Mouse (Mus musculus) intestine, embryonic 15.5 days (tissue): Measurements from ENCODE around the gene Sh2d3c. TPM values are rescaled to one million over a fixed set of nuclear protein-coding genes. Genes with fewer than 3 reads are reported as not detected.

ENCODE experiments used
- ATAC-seq: fragments of 200-750 bp; cut with Nextera tagmentation; 2 replicates; pipeline ENCODE4 v1.8.0; 2017; ENCODE audit warnings: moderate TSS enrichment, moderate library complexity
- H3K27ac ChIP-seq: fragments of 300-500 bp; sonication (generic); 2 replicates; pipeline ENCODE4 v1.5.1; 2015; ENCODE audit warnings: mild to moderate bottlenecking, inconsistent platforms
- H3K27me3 ChIP-seq: fragments of 300-500 bp; sonication (generic); replicated peaks from 2 replicates; pipeline ENCODE4 v1.6.1; 2015; ENCODE audit warnings: inconsistent platforms
- H3K36me3 ChIP-seq: fragments of 300-500 bp; sonication (generic); 2 replicates; pipeline ENCODE4 v1.6.1; 2015; ENCODE audit warnings: inconsistent platforms
- H3K4me1 ChIP-seq: fragments of 300-500 bp; sonication (generic); replicated peaks from 2 replicates; pipeline ENCODE4 v1.6.1; 2015; ENCODE audit warnings: inconsistent platforms
- H3K4me2 ChIP-seq: fragments of 300-500 bp; sonication (generic); replicated peaks from 2 replicates; pipeline ENCODE4 v1.6.1; 2015; ENCODE audit warnings: mild to moderate bottlenecking, inconsistent platforms
- H3K4me3 ChIP-seq: fragments of 300-500 bp; sonication (generic); replicated peaks from 2 replicates; pipeline ENCODE4 v1.5.1; 2015; ENCODE audit warnings: inconsistent platforms
- H3K9ac ChIP-seq: fragments of 300-500 bp; sonication (generic); 2 replicates; pipeline ENCODE4 v1.6.1; 2015; ENCODE audit warnings: inconsistent platforms
- H3K9me3 ChIP-seq: fragments of 300-500 bp; sonication (generic); 2 replicates; pipeline ENCODE4 v1.6.1; 2016; ENCODE audit warnings: inconsistent platforms
- WGBS: fragments of 180-500 bp; shearing (Covaris S2); methylation state at CpG from one replicate; pipeline ENCODE4 v1.1.7; 2015; 5-methylcytosine and 5-hydroxymethylcytosine counted together
- polyA plus RNA-seq: library from polyadenylated mRNA; unstranded; fragments of >200 nt; fragmentation: Nextera tagmentation; extraction: Ambion mirVana; gene quantifications from 2 replicates; pipeline ENCODE4 v1.2.1, GENCODE M21; 2015

Sh2d3c gene
- polyA plus RNA-seq, 1 experiment from 2014 or later = 28.6 TPM

GRCm38 (mm10) chr2:32731911-32732310, 11.1 kb downstream of the Sh2d3c start:
- H3K36me3 ChIP-seq = no peaks in the 10 kb centered on the region
- WGBS = 42% methylated on average over 4 of the region's 4 CpGs
- peak overlapping the region; percentile 70 for H3K4me2 ChIP-seq
- H3K4me1 ChIP-seq = peaks cover 43% of the 10 kb centered on the region
- no peaks in the 10 kb centered on the region for H3K27me3 ChIP-seq
- no peak overlapping the region for H3K4me3 ChIP-seq
- no peak overlapping the region for H3K9ac ChIP-seq
- ATAC-seq = no peak
- peak overlapping the region; percentile 73 for H3K27ac ChIP-seq
- no peaks in the 10 kb centered on the region for H3K9me3 ChIP-seq

GRCm38 (mm10) chr2:32732695-32733094, 11.8 kb downstream of the Sh2d3c start:
- no peak overlapping the region for H3K4me2 ChIP-seq
- peaks cover 38% of the 10 kb centered on the region for H3K4me1 ChIP-seq
- ATAC-seq = no peak
- no peak overlapping the region for H3K9ac ChIP-seq
- H3K9me3 ChIP-seq = no peaks in the 10 kb centered on the region
- no peaks in the 10 kb centered on the region for H3K27me3 ChIP-seq
- H3K4me3 ChIP-seq = no peak overlapping the region
- H3K36me3 ChIP-seq = no peaks in the 10 kb centered on the region
- WGBS = 72% methylated on average over 6 of the region's 6 CpGs
- H3K27ac ChIP-seq = 0 out of 2 replicates have a peak overlapping the region, but pooled peaks have one; percentile 17

- peak; percentile 18; the same call in 1 of the 2 replicates for ATAC-seq
- H3K4me3 ChIP-seq = no peak overlapping the region
- peaks cover 31% of the 10 kb centered on the region for H3K4me1 ChIP-seq
- H3K9me3 ChIP-seq = no peaks in the 10 kb centered on the region
- H3K27ac ChIP-seq = peak overlapping the region; percentile 45
- H3K36me3 ChIP-seq = no peaks in the 10 kb centered on the region
- H3K27me3 ChIP-seq = no peaks in the 10 kb centered on the region; the same call in 1 of the 2 replicates
- WGBS = 36% methylated on average over 4 of the region's 4 CpGs
- H3K9ac ChIP-seq = no peak overlapping the region
- H3K4me2 ChIP-seq = no peak overlapping the region; the same call in 1 of the 2 replicates
Observed at GRCm38 (mm10) chr2:32734480-32734879, 13.6 kb downstream of the Sh2d3c start.

- Histone ChIP-seq H3K27me3 (peaks cover 4% of the 10 kb centered on the region; the same call in 1 of the 2 replicates), H3K36me3 (no peaks in the 10 kb centered on the region), H3K4me3 (no peak overlapping the region), H3K4me2 (no peak overlapping the region; the same call in 1 of the 2 replicates), H3K9me3 (no peaks in the 10 kb centered on the region), H3K27ac (peak overlapping the region; percentile 45), H3K4me1 (peaks cover 34% of the 10 kb centered on the region), H3K9ac (no peak overlapping the region)
- WGBS = 58% methylated on average over 4 of the region's 4 CpGs
- ATAC-seq = no peak
Observed at GRCm38 (mm10) chr2:32734933-32735332, 14.1 kb downstream of the Sh2d3c start.

GRCm38 (mm10) chr2:32736306-32736829, 15.5 kb downstream of the Sh2d3c start:
- peak; percentile 57 for ATAC-seq
- H3K36me3 ChIP-seq = no peaks in the 10 kb centered on the region
- H3K4me3 ChIP-seq = no peak overlapping the region
- peaks cover 35% of the 10 kb centered on the region for H3K4me1 ChIP-seq
- H3K27ac ChIP-seq = 0 out of 2 replicates have a peak overlapping the region, but pooled peaks have one; percentile 9
- H3K9me3 ChIP-seq = no peaks in the 10 kb centered on the region
- H3K27me3 ChIP-seq = peaks cover 14% of the 10 kb centered on the region
- no peak overlapping the region for H3K4me2 ChIP-seq
- H3K9ac ChIP-seq = no peak overlapping the region
- 52% methylated on average over 3 of the region's 3 CpGs for WGBS

- no peaks in the 10 kb centered on the region for H3K9me3 ChIP-seq
- H3K36me3 ChIP-seq = no peaks in the 10 kb centered on the region
- H3K9ac ChIP-seq = no peak overlapping the region
- no peak overlapping the region for H3K4me3 ChIP-seq
- peaks cover 21% of the 10 kb centered on the region for H3K27me3 ChIP-seq
- WGBS = 69% methylated on average over 6 of the region's 6 CpGs
- H3K4me2 ChIP-seq = no peak overlapping the region
- H3K27ac ChIP-seq = no peak overlapping the region
- no peak for ATAC-seq
- H3K4me1 ChIP-seq = peaks cover 38% of the 10 kb centered on the region
Observed at GRCm38 (mm10) chr2:32737008-32737407, 16.2 kb downstream of the Sh2d3c start.

GRCm38 (mm10) chr2:32739311-32739710, 18.5 kb downstream of the Sh2d3c start:
- whole genome bisulfite sequencing = 72% methylated on average over 4 of the region's 4 CpGs
- Histone ChIP-seq H3K27ac (no peak overlapping the region), H3K4me2 (no peak overlapping the region), H3K27me3 (peaks cover 30% of the 10 kb centered on the region), H3K9me3 (no peaks in the 10 kb centered on the region), H3K4me1 (peaks cover 34% of the 10 kb centered on the region), H3K9ac (no peak overlapping the region), H3K4me3 (no peak overlapping the region), H3K36me3 (no peaks in the 10 kb centered on the region)
- no peak for ATAC-seq

- Histone ChIP-seq H3K9me3 (no peaks in the 10 kb centered on the region), H3K4me1 (peaks cover 25% of the 10 kb centered on the region), H3K36me3 (0 out of 2 replicates have a peak, but pooled peaks cover under 1% of the 10 kb centered on the region), H3K27me3 (peaks cover 30% of the 10 kb centered on the region), H3K27ac (peak within 1 kb of the TSS; percentile 23; the same call in 1 of the 2 replicates), H3K4me2 (peak within 1 kb of the TSS; percentile 94), H3K4me3 (peak within 1 kb of the TSS; percentile 47), H3K9ac (peak within 1 kb of the TSS; percentile 46)
- WGBS = 8% methylated on average over 11 of the region's 11 CpGs
- no peak for ATAC-seq
Observed at GRCm38 (mm10) chr2:32740916-32741272, 20.0 kb downstream of the Sh2d3c start, which contains the start of gene 6330409D20Rik. Gene 6330409D20Rik (minus strand): TSS chr2:32741016.

- WGBS = 5% methylated on average over 46 of the region's 58 CpGs
- Histone ChIP-seq H3K9me3 (no peaks in the 10 kb centered on the region), H3K4me3 (peak overlapping the region; percentile 47), H3K4me2 (peak overlapping the region; percentile 94), H3K9ac (peak overlapping the region; percentile 46), H3K27ac (peak overlapping the region; percentile 23; the same call in 1 of the 2 replicates), H3K36me3 (0 out of 2 replicates have a peak, but pooled peaks cover 4% of the 10 kb centered on the region), H3K27me3 (peaks cover 30% of the 10 kb centered on the region), H3K4me1 (peaks cover 22% of the 10 kb centered on the region)
- peak; percentile 73 for ATAC-seq
Observed at GRCm38 (mm10) chr2:32741273-32742172, 20.7 kb downstream of the Sh2d3c start.

GRCm38 (mm10) chr2:32742173-32742531, 21.3 kb downstream of the Sh2d3c start:
- Histone ChIP-seq H3K4me3 (peak overlapping the region; percentile 47), H3K27ac (no peak overlapping the region), H3K9ac (no peak overlapping the region), H3K9me3 (no peaks in the 10 kb centered on the region), H3K4me1 (peaks cover 19% of the 10 kb centered on the region), H3K36me3 (0 out of 2 replicates have a peak, but pooled peaks cover 6% of the 10 kb centered on the region), H3K27me3 (peaks cover 30% of the 10 kb centered on the region), H3K4me2 (peak overlapping the region; percentile 94)
- 18% methylated on average over 18 of the region's 18 CpGs for WGBS
- ATAC-seq = peak; percentile 41

- Histone ChIP-seq H3K4me1 (peaks cover 19% of the 10 kb centered on the region), H3K27ac (no peak overlapping the region), H3K4me3 (no peak overlapping the region), H3K9me3 (no peaks in the 10 kb centered on the region), H3K4me2 (no peak overlapping the region), H3K27me3 (peaks cover 30% of the 10 kb centered on the region), H3K36me3 (0 out of 2 replicates have a peak, but pooled peaks cover 14% of the 10 kb centered on the region), H3K9ac (no peak overlapping the region)
- ATAC-seq = no peak
- WGBS = 73% methylated on average over 15 of the region's 15 CpGs
Observed at GRCm38 (mm10) chr2:32744272-32744982, 23.6 kb downstream of the Sh2d3c start.

GRCm38 (mm10) chr2:32749082-32749481, 28.2 kb downstream of the Sh2d3c start:
- WGBS = 87% methylated on average over 16 of the region's 16 CpGs
- Histone ChIP-seq H3K4me1 (peaks cover 8% of the 10 kb centered on the region), H3K4me2 (no peak overlapping the region), H3K4me3 (no peak overlapping the region), H3K36me3 (peaks cover 22% of the 10 kb centered on the region), H3K9ac (no peak overlapping the region), H3K27ac (no peak overlapping the region), H3K27me3 (no peaks in the 10 kb centered on the region), H3K9me3 (no peaks in the 10 kb centered on the region)
- no peak for ATAC-seq
